Mouse (Mus musculus) gastrocnemius, postnatal 36 days (tissue): ENCODE measurements around the gene Arfgap3. TPM values are rescaled to one million over a fixed set of nuclear protein-coding genes. Genes with fewer than 3 reads are reported as not detected.
"Not testable (repeated sequence)": the region's sequence is repeated elsewhere in the genome, so short reads cannot be mapped to it uniquely, and the experiment has no call there.

Experiments
- DNase-seq, 2 experiments: peaks; one replicate each; pipeline ENCODE4 v3.0.0; 2022
- intact Hi-C: fragments of 180-260 bp; cut with DNase I; formaldehyde crosslinking; loops from one replicate; pipeline ENCODE4 v1.15.1; 2025
- long read RNA-seq, 2 experiments: library from polyadenylated mRNA; stranded (forward); transcript quantifications; one replicate each; pipeline ENCODE4 v2.0.0; 2021
- total RNA-seq, 2 experiments: library from RNA; stranded (reverse); gene quantifications; 2 replicates each; pipeline ENCODE4 v1.2.3; 2021

Gene Arfgap3
- 1 to 10 TPM; 5.7 to 6.1 TPM for total RNA-seq
- long read RNA-seq, experiment 1, partial matches to known transcripts = 1 of 6 reads
- long read RNA-seq, experiment 1, other reads (novel, unspliced or antisense) = 5 of 6 reads
- long read RNA-seq, experiment 2, partial matches to known transcripts = 0 of 5 reads
- long read RNA-seq, experiment 2, other reads (novel, unspliced or antisense) = 5 of 5 reads

DNA sequence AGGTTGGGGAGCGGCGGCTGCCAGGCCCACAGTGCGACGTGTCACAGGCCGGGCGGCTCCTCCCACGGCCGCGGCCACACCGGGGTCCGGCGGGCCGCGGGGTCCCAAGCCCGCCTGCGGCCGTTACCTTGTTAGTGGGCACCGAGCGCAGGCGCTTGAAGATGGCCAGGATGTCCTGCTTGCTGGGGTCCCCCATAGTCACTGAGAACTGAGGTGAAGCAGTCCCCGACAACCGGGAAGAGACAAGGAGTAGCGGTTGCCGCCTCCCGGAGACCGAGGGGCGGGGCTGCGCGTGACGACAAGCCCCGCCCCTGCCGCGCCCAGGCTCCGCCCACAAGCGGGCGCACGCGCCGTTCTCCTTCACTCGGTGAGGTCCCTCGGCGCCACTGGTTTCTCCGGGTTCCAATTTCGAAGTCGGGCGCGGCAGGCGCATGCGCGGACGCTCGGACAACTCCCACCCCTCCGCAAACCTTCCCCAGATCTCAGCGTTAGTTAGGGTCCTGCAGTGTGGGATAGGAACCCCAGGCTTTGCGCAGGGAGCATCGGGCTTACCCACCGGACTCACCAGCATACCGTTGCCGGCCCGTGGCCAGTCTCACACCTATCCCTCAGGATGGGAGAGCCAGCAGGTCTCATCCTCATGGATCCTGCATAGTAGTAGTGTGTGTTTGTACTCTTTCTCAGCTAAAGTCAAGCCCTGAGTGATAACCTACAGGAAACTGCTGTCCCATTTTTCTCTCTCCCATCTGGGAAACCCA, at the start of gene Arfgap3:
TSS of gene Arfgap3 (minus strand) at position 294 of the 758 bp plus-strand sequence.
- intact Hi-C loops = no loop called here
- DNase-seq = peak; percentile 89 to 93

DNA sequence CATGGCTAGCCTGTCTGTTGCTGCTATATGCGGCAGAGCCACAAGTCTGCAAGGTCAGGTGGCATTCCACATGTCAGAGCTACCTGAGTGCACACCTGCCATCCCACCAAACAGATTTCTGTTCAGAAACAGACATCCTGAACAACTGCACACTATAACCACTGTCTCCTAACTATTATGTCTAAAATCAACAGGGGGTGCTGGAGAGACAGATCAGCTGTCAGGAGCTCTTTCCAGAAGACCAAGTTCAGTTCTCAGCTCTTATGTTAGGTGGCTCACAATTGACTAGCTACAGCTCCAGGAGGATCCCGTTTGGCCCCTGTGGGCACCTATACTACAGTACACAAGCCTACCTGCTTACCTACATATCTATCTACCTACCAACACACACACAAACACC, 42.7 kb upstream of the Arfgap3 start:
- intact Hi-C loops = no loop called here

DNA sequence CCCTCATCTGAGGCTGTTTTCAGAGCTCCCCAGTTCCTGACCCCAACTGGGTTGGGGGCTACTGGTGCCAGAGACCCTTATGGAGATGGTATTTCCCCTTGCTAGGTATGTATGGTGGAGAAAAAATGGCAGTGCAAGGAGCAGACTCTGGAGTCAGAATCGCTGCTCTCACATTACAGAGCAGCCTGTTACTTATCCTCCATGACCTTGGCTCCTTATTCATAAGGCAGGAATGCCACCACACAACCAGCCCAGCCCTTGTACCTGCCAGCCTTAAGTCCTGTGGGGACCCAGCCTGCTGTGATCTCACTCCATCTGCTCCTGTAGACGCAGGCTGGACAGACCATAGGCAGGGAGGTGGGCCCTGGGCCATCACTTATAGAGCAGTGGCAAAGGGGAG, 37.9 kb upstream of the Arfgap3 start:
- intact Hi-C loops = loop anchor here (10.0 kb wide), 1 partner anchor 217 kb away; no protein-coding TSS in a partner anchor
- DNase-seq = no peak

More for the DNA sequence above, 42.7 kb upstream of the Arfgap3 start:
- no peak for DNase-seq

DNA sequence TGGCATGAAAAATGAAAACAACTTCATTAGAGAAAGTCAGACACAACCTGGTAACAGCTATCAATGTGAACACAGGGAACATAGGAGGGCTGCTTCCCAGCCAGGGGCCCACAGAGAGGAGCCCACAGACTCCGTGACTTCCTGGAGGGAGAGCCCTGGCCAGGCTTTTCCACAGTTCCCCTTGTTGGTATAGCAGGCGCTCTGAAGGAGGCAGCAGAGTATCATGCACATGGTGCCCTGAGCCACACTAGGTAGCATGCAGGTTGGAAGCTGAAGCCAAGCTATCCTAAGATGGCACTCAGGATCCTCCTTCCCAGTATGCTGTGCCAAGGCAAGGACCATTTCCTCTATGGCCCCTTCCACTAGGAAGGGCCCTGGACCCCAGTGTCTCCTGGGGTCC, 33.6 kb upstream of the Arfgap3 start:
- intact Hi-C loops = loop anchor here (5.0 to 10.0 kb wide), 2 partner anchors 134 to 221 kb away; no protein-coding TSS in a partner anchor
- DNase-seq = no peak

DNA sequence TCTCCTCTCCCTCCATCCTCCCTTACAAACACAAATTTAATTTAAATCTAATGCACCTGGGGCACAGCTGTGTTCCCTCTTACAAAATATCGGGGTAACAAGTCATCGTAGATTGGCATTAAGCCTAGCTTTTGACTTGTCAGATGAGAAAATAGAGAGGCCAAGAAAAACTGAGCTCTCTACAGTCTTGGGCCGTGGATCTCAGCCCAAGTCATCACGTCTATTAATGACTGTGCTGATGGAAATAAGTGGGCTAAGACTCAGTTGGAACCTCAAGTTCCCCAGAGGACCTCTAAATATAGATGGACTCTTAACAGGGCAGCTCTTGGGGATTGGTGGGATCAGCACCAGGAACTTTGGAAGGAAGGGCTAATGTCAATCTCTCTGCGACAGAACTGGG, 33.1 kb upstream of the Arfgap3 start:
- intact Hi-C loops = loop anchor here (5.0 to 10.0 kb wide), 2 partner anchors 134 to 222 kb away; no protein-coding TSS in a partner anchor
- no peak for DNase-seq

DNA sequence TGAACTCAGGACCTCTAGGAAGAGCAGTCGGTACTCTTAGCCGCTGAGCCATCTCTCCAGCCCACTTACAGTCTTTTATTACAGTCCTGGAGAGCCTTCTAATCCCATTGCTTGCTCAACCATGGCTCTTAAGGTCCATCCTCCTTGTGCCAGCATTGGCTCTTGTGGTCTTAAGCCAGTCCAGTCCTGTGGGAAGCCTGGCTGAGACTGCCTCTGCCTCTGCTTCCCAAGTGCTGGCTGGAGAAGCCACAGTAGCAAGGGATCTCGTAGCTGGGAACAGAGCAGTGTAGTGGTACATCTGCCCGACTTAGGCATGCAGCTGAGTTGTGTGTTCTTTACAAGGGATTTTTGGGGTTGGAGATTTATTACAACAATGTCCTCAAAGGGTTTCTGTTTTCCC, 32.4 kb upstream of the Arfgap3 start:
- no peak for DNase-seq
- intact Hi-C loops = loop anchor here (5.0 to 10.0 kb wide), 2 partner anchors 135 to 222 kb away; no protein-coding TSS in a partner anchor

DNA sequence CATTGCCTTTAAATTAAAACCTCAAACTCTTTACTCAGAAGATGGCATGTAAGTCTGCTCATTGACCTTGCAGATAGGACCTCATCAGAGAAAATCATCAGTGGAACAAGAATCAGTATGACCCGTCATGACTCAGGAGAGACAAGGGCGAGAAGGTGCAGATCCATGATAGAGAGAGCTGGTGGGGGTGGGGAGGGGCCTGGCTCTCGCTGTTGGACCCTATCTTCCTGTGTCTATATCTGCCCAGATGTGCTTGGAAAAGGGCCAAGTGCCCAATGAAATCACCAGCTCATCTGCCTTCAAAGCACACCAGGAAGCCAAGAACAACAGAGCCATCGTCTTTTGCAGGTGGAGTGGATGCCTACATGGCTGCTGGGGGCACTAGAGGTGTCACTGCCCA, 27.1 kb upstream of the Arfgap3 start:
- no peak for DNase-seq
- intact Hi-C loops = no loop called here

DNA sequence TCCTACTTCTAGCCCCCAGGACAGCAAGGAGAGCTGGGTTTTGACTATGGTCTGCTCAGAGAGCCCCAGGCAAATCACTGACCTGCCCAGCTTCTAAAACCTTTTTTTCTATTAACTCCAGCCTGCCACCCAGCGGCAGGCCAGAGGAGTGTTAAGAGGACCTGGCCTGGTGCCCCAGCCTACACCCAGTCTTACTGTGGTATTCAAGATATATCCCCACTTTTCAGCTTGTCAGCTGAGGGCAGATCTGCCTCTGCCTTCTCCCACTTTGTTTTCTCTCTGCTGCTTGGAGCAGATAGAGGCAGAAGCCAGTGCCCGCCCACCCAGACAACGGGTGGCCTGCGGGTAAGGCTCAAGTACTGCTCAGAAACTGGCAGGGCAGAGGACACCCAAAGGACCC, 25.1 kb upstream of the Arfgap3 start:
- intact Hi-C loops = no loop called here
- DNase-seq = peak; percentile 56 to 63

DNA sequence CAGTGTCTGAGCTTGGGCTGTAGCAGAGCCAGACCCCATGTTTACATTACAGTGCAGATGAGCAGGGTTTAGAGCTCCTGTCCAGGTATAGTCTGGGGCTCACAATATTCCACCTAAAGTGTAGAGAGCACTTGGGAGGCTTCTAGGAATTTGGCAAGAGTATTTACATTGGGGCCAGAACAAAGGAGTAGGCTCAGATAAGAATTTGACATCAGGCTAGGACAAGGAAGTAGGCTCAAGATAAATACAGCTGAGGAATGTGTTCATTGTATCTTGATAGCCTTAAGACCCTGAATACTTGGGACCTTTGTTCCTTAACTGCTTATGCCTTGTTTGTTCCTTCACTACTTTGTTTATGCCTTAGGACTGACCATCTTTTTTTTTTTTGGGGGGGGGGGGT, 24.0 kb upstream of the Arfgap3 start:
- intact Hi-C loops = loop anchor here (5.0 kb wide), 1 partner anchor 212 kb away; no protein-coding TSS in a partner anchor
- no peak for DNase-seq

DNA sequence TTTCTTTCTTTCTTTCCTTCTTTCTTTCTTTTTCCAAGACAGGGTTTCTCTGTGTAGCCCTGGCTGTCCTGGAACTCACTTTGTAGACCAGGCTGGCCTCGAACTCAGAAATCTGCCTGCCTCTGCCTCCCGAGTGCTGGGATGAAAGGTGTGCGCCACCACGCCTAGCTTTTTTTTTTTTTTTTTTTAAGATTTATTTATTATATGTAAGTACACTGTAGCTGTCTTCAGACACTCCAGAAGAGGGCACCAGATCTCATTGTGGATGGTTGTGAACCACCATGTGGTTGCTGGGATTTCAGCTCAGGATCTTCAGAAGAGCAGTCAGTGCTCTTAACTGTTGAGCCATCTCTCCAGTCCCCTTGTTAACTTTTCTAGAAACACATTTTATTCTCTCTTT, 18.7 kb upstream of the Arfgap3 start:
- DNase-seq, intact Hi-C loops: not testable (repeated sequence)

DNA sequence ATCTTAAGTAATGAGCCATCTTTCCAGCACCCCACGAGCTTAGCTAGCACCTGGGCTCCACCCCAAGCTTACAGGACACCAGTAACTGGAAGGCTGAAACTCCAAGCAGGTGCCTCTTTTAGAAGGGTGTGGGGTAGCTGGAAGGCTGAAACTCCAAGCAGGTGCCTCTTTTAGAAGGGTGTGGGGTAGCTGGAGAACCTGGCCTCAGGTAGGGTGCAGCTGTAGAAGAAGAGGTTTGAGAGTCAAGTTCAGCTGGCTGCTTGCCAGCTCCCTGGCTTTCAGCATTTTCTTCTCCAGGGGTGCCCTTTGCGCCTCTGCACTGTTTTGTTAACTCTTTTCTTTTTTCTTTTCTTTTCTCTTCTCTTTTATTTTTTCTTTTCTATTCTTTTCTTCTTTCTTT, 18.2 kb upstream of the Arfgap3 start:
- intact Hi-C loops = no loop called here
- DNase-seq = no peak

DNA sequence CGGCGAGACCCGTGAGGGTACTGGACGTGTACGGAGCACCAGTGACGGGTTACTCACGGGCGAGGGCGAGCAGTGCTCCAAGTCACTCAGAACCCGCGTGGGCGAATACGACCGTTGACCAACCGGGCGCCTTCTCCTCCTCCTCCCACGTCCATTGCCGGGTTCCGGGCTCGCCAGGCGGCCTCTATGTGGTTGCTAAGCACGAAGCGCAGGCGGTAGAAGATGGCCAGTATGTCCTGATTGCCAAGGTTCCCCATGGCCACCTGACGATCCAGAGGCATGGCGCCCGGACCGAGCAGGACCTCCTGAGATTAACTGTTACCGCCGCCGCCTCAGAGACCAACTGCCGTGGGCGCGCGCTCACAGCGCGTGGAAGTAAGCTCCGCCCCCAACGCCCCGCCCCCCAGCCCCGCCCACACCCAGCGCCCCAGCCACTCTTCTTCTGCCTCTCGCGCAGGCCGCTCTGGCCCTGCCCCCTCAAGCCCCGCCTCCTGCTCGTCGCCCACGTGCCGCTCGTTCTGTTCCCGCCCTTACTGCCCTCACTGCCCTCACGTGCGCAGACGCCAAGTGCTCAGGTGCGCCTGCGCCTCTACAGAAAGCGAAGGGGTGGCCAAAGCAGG, 17.0 kb upstream of the Arfgap3 start:
- intact Hi-C loops = no loop called here
- peak; percentile 36 to 37 for DNase-seq

DNA sequence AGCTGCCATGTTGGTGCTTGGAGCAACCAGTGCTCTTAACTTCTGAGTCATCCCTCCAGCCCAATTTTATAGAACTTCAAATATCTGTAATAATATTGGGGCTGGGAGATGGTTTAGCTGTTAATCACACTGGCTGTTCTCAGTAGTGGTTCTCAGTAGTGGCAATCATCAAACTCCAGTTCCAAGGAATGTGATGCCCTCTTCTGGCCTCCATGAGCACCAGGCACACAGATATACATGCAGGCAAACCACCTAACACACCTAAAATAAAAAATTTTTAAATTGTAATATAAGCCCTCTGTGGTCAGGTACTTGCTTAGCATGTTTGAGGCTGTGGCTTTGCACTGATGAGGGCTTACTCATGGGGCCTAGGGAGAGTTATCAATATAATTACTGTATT, 15.7 kb upstream of the Arfgap3 start:
- no peak for DNase-seq
- intact Hi-C loops = no loop called here

DNA sequence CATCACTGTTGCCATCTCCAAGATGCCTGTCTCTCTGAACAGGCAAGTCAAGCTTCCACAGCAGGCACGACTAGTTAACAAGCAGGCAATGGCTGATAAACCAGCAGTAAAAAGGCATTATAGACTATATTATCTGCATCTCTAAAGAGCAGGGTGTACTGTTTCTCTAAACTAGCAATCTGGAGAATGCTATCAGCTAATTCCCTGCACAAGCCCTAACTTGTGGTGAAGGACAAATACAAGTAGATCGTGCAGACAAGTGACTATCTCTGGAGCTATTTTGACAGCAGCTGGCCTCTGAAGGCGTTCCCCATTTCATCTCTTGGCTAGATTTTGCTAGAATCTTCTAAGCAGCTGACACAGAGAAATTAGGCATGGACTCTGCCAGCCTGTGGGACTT, 14.1 kb upstream of the Arfgap3 start:
- no peak for DNase-seq
- intact Hi-C loops = no loop called here

DNA sequence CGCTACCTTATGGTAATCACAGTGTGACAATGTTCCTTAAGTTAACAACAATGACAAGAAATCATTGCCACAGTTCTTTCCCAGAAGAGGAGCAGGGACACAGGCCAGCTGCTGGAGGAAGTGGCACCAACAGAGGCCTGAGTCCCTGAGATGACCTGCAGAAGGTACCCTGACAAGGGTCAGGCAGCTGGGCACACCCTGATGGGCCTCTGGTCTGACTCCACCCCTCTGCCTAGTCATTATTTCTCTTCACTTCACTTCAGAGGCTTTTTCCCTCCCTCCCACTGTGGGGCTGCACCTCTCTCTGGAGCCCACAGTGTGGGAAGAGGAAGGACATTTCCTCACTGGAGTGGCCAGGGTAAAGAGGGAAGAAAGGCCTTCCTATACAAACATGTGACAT, 12.8 kb upstream of the Arfgap3 start:
- intact Hi-C loops, DNase-seq: not testable (repeated sequence)

DNA sequence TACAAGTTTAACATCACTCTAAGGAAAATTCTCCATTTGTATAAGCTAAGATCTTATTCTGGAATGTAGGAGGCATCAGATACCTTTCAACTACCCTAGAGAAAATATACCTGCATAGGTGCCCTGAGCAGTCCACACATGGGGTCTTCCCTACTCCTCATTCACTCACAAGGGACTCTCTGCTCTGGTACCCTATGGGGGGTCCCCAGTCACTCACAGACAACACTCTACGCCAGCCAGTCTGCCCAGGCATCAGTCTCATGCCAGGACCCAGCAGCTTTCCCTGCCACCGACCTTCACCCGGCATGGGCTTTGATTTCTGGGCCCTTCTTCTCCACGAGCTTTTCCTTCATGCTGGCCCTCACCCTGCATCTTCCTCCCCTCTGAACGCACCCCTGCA, 10.9 kb upstream of the Arfgap3 start:
- intact Hi-C loops, DNase-seq: not testable (repeated sequence)

DNA sequence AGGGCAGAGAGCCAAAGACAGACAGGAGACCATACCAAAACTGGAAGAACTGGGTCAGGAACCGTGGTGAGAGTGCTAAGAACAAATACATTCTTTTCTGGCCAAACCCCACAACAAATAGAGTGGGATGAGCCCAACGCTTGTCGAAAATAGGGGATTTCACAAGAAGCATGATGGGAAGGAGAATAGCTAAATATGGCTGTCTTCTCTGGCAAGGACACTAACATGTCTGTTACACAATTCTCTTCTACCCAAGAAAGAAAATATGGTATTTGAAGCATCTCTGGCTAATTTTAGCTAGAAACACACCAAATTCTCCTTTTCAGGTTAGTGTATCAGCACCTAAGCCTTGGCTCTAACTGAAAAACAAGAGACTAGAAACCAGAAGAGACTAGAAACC, 10.1 kb upstream of the Arfgap3 start:
- intact Hi-C loops = no loop called here
- DNase-seq = no peak

DNA sequence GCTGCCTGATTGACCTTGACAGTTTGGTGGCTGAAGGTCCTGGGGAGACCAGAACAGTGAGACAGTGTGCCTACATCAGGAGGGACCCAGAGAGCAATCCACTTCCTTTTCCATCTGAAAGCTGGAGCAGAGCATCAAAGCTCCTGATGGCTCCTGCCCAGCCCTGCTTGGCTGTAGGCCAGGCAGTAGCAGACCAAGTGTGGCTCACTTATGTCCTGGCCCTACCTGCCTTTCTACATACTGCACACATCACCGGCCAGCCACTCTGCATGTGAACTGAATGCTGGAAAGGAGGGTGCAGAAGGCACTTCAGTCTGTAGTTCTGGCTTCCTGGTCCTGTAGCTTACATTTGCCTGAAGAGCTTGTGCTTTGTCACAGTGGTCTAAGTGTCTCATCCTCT, 8.4 kb upstream of the Arfgap3 start:
- DNase-seq = no peak
- intact Hi-C loops = no loop called here

DNA sequence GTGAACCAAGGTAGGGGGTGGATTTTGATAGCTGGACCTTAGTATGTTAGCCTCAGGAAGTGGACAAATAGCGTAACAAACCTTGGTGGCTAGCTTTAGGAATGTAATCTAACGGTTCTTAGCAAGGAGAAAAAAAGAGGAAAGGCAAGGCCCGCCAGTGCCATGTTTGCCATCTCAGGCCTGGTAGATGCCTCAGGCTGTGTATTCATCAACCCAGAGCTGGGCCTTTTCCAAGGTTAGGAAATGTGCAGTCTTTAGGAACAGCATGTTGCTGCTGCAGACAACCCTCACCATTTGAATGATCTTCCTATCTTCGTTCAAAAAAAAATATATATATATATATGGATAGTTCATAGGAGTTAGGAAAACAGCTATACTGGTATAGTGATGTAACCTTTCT, 1.5 kb upstream of the Arfgap3 start:
- DNase-seq = no peak
- intact Hi-C loops = no loop called here

DNA sequence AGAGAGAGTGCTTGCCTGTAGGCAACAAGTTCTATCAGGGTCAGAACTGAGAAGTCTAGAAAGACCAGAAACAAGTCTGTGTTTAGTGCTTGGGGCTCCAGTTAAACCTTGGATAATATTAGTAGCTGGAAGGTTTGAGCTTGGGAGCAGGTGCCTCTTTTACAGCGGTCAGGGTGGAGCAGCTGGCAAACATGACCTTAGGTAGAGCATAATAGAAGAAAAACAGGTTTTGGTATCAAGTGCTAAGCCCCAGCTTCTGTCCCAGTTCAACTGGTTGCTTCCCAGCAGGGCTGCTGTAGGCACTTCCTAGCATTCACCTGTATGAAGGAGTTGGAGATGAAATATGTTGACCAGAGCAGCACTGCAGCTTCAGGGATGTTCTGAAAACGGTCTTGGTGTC, 812 bp upstream of the Arfgap3 start:
- no peak for DNase-seq
- intact Hi-C loops = no loop called here

DNA sequence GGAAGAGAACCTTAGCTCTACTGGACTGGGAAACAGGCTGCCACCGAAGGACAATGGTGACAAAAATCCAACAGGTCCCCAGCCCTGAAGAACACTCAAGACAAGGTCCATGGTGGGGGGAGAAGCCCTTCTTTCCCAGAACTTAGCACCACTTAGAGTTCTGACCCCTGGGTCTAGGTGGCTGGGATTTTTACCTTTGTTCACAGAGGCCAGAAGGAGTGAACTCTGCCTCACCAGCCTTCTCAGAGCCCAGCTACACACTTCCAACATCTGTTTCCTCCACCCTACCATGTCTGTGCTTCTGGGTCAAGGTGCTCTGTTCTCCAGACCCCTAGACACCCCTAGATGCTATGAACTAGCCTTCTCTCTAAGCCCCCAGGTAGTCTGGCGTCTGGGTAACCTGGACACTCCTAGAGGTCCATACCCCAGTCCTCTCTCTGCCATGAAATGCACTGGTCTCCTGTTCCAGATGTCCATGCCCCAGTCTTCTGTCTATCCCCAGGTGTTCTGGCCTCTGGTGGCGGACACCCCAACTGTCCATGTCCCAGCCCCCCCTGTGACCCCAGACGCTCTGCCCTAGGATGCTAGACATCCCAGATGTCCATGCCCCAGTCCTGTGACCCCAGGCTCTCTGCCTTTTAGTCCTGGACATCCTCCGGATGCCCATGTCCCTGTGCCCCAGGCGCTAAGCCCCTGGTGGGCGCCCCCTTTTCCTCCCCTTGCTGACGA, 658 bp downstream of the Arfgap3 start:
- intact Hi-C loops = no loop called here

More for the DNA sequence above, 658 bp downstream of the Arfgap3 start:
- DNase-seq = no peak
